Mouse (Mus musculus): ENCODE measurements around the gene Plek. TPM values are rescaled to one million over a fixed set of nuclear protein-coding genes. Genes with fewer than 3 reads are reported as not detected.
A peak's percentile ranks its signal among the peaks of the same experiment; 100 is the strongest.

Plek gene
- polyA plus RNA-seq, 1 experiment from 2014 or later, result not detected

DNA sequence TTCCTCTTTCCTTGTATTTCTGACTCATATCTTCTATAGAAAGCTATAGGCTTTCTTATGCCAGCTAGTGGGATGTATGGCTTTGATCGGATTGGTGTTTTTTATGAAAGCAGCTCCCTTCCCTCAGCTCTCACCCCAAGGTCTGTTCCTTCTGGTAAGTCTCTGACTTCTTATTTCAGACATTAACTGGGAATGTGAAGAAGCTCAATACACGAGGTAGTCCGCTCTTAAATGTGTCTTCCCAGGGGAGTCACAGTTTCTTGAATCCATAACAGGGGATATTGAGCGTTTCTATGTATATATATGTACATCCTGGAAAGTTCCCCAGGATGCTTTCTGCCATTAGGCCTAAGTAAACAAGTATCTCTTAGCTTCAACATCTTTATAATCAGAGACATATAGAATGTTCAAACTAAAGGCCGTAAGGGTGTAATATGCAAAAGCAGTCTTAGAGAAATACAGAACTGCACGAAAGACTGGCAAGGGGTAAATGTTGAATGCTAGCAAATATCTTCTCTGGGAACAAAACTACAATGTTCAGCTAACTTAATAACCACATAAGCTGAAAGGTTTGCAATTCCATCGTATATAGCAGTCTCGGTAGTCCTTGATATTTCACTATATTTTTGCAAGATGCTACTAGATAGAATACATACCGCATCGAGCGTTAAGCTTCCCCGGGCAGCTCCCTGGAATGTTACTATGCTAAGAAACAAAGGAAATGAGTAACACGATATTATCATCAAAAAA lies 101.8 kb downstream of the Plek start:
- no peak for TF ChIP-seq CTCF (IDR thresholded peaks at IDR 0.05)
- ChIA-PET POLR2A (interaction anchor here (0.7 kb wide), 1 partner anchor 395 kb away, joined by 3 read pairs; no protein-coding TSS in a partner anchor), CTCF (interaction anchor here (0.6 to 1.7 kb wide), 5 partner anchors 49 to 427 kb away, joined by 3 to 15 read pairs (median 4); no protein-coding TSS in a partner anchor)
- in situ Hi-C loops (cut with MboI; ENCODE audit: low pct_unique_long_range_greater_than_20kb), result no loop called here
- ATAC-seq (peak; percentile 2), DNase-seq (ENCODE audit: low read depth, low spot score) (no peak)
- no peaks in the 10 kb centered on the region for H3K27me3 ChIP-seq

DNA sequence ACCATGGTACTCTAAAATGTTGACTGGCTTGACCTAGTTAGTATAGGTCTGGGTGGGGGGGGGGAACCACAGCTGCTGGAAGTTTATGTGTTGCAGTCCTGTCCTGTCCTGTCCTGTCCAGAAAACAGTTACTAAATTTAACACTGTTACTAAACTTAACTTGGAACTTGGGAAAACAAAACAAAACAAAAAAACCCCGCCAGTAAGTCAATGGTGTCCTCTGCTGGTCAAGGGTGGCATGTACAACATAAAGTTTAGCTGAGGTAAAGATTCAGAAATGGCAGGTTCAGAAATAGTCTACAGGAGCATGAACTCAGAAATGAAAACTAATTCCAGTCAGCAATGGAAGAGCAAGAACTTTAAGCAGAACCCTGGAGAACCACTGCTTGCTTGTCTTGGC lies 103.4 kb downstream of the Plek start:
- no peaks in the 10 kb centered on the region for H3K27me3 ChIP-seq
- POLR2A ChIA-PET, result no interaction called here
- in situ Hi-C loops (cut with MboI; ENCODE audit: low pct_unique_long_range_greater_than_20kb), result loop anchor here (5.0 kb wide), 2 partner anchors 196 to 421 kb away; partner anchors contain the start of gene Egfr
- CTCF ChIA-PET, result interaction anchor here (0.8 to 2.8 kb wide), 10 partner anchors 12 to 425 kb away, joined by 3 to 40 read pairs (median 4); no protein-coding TSS in a partner anchor
- DNase-seq (ENCODE audit: low read depth, low spot score), result no peak
- ATAC-seq, result no peak
- TF ChIP-seq CTCF (IDR thresholded peaks at IDR 0.05), result peak; percentile 80

DNA sequence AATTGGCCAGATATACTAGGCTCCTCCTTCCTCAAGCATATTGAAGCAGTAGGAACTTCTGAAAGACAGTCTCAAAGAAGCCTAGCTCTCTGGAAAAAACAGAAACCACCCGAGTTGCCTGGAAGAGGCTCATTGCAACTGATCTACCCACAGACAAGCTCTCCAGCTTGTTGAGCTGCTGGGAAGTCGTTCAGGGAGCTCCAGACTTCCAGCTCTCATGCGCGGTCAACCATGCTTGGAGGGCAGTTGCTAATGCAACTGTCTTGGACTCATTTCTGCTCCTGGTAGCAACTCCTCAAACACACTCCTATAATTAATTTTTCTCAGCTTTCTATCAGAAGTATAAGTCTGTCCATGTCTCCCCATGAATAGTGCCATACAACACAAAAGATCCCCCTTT lies 109.2 kb downstream of the Plek start:
- in situ Hi-C loops (cut with MboI; ENCODE audit: low pct_unique_long_range_greater_than_20kb), result no loop called here
- ChIA-PET POLR2A (no interaction called here), CTCF (interaction anchor here (2.0 to 2.7 kb wide), 2 partner anchors 417 to 420 kb away, joined by 5 to 11 read pairs; no protein-coding TSS in a partner anchor)
- no peaks in the 10 kb centered on the region for H3K27me3 ChIP-seq
- no peak for TF ChIP-seq CTCF (IDR thresholded peaks at IDR 0.05)
- ATAC-seq (no peak), DNase-seq (ENCODE audit: low read depth, low spot score) (no peak)

DNA sequence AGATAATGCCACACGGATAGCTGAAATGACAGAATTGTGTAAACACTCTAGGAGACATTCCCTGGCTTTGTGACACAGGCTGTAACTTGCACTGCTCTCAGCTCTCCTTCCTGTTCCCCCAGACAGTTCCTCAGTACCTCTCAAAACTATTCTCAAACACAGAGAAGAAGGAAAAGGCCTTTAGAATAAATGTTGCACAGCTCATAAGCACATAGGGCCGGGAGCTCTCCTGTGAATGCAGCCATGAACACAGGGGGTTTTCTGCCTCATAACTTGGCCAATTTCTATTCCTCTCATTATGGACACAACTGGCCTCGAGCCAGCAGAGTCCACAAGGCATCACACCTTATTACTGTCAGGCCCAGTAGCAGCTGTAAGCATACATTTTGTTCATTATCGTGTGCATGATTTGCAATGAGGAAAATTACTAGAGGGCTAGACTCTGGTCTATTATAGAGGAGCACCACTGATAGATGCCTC lies 110.2 kb downstream of the Plek start:
- ATAC-seq, result no peak
- no peak for DNase-seq (ENCODE audit: low read depth, low spot score)
- H3K27me3 ChIP-seq, result no peaks in the 10 kb centered on the region
- TF ChIP-seq CTCF (IDR thresholded peaks at IDR 0.05), result no peak
- in situ Hi-C loops (cut with MboI; ENCODE audit: low pct_unique_long_range_greater_than_20kb), result no loop called here
- POLR2A ChIA-PET, result no interaction called here
- CTCF ChIA-PET, result interaction anchor here (2.0 to 2.7 kb wide), 2 partner anchors 416 to 419 kb away, joined by 5 to 11 read pairs; no protein-coding TSS in a partner anchor

DNA sequence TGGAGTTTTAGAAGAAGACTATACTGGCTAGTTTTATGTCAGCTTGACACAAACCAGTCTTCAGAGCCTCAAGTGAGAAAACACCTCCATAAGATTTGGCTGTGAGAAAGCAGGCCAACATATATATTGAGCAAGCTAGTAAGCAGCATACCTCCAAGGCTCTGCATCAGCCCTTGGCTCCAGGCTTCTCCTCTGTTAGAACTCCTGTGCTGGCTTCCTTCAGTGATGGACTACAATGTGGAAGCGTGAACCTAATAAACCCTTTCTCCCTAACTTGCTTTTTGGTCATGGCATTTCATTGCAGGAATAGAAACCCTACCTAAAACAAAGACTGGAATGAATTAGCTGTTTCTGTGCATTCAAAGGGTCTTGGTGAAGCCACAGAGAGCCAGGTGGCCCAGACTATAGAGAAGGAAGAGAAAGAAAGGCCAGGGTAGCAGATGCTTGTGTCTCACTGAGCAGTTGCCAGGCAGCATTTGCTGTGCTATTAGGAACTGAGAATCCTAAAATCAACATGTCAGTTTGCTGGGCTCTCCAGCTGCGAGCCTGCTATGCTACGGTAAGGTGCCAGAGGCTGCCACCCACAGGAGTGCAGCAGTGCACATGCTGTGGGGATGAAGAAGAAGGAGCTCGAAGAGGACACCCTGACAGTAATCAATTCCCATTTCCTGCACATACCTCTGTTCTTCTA lies 110.9 kb downstream of the Plek start:
- DNase-seq (ENCODE audit: low read depth, low spot score) (no peak), ATAC-seq (no peak)
- in situ Hi-C loops (cut with MboI; ENCODE audit: low pct_unique_long_range_greater_than_20kb), result no loop called here
- CTCF ChIA-PET, result interaction anchor here (0.6 to 2.7 kb wide), 3 partner anchors 412 to 418 kb away, joined by 3 to 11 read pairs (median 5); no protein-coding TSS in a partner anchor
- no peaks in the 10 kb centered on the region for H3K27me3 ChIP-seq
- POLR2A ChIA-PET, result no interaction called here
- TF ChIP-seq CTCF (IDR thresholded peaks at IDR 0.05), result no peak

DNA sequence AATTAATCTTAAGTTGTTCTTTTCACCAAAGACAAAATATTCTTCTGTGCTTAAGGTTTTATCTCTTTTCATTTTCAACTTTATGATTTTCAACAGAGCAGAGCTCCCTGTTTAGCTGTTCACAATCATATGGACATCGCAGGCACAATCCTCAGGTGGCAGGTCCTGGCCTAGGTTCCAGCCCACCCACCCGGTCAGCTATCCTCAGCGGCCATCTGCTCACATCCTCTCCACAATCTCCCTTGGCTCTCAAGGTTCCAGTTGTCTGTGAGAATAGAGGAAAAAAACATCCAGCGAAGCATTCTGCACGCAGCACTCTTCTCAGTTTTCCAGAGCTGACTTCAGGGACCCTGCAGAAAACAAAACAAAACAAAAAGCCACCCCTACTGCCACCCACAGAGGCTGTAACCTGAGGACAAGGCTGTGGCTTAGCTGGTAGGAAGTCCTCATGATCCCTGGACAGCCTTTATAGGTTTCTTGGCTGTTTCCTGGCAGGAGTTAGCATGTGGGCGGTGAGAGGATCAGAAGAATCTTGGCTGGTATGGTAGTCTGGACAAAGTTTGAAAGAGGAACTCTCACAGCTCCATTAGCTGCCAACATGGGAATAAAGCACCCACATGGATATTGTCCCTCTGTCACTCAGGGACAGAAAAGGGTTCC lies 116.5 kb downstream of the Plek start:
- in situ Hi-C loops (cut with MboI; ENCODE audit: low pct_unique_long_range_greater_than_20kb), result loop anchor here (5.0 kb wide), 1 partner anchor 38 kb away; no protein-coding TSS in a partner anchor
- H3K27me3 ChIP-seq, result no peaks in the 10 kb centered on the region
- CTCF ChIA-PET, result interaction anchor here (1.4 to 1.7 kb wide), 2 partner anchors 11 to 13 kb away, joined by 3 to 5 read pairs; no protein-coding TSS in a partner anchor
- ATAC-seq (no peak), DNase-seq (ENCODE audit: low read depth, low spot score) (no peak)
- TF ChIP-seq CTCF (IDR thresholded peaks at IDR 0.05), result no peak
- POLR2A ChIA-PET, result no interaction called here

DNA sequence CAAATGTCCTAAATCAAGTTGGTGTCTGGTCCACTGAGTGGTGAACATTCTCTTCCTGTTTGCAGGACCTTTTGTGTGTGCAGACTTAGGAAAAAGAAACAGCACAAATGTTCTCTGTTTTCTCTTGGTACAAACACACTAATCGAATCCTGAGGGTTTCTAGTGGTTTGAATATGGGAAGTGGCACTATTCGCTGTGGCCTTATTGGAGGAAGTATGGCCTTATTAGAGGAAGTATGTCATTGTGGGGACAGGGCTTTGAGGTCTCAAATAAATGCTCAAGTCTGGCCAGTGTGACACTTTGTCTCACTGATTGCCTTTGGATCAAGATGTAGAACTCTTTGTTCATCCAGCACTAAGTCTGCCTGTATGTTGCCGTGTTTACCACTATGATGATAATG lies 120.0 kb downstream of the Plek start:
- no peaks in the 10 kb centered on the region for H3K27me3 ChIP-seq
- no peak for TF ChIP-seq CTCF (IDR thresholded peaks at IDR 0.05)
- ChIA-PET CTCF (no interaction called here), POLR2A (no interaction called here)
- DNase-seq (ENCODE audit: low read depth, low spot score), result no peak
- in situ Hi-C loops (cut with MboI; ENCODE audit: low pct_unique_long_range_greater_than_20kb), result no loop called here
- no peak for ATAC-seq

Other genes with a start within 250 kb of the Plek start
- 2.5 TPM for gene Fbxo48, start 101.0 kb downstream of the Plek start, polyA plus RNA-seq (2021)
- gene Cnrip1, start 795 bp downstream of the Plek start, polyA plus RNA-seq (2021), result 0.08 TPM
- gene Ppp3r1, start 106.9 kb upstream of the Plek start, polyA plus RNA-seq (2021), result 103 TPM
- gene Wdr92, start 129.7 kb upstream of the Plek start, polyA plus RNA-seq (2021), result 19.8 TPM
- 56.2 TPM for gene Pno1, start 159.2 kb upstream of the Plek start, polyA plus RNA-seq (2021)
- gene C1d, start 205.2 kb upstream of the Plek start, polyA plus RNA-seq (2021), result 88.5 TPM